Mouse (Mus musculus) left cerebral cortex, adult 2 months (tissue): ENCODE measurements around the gene Brd2. TPM values are rescaled to one million over a fixed set of nuclear protein-coding genes. Genes with fewer than 3 reads are reported as not detected.

Source experiments
- DNase-seq, 2 experiments: peaks; one replicate each; pipeline ENCODE4 v3.0.0; 2021 to 2022; ENCODE audit warnings: low spot score in 2 of 2, mixed read lengths in 1 of 2; ENCODE audit errors: extremely low spot score in 1 of 2
- H3K27ac ChIP-seq: fragments of 200-600 bp; 2 replicates; pipeline ENCODE4 v1.8.1; 2022
- H3K4me3 ChIP-seq: fragments of 200-600 bp; 2 replicates; pipeline ENCODE4 v1.8.1; 2022
- CTCF ChIP-seq: fragments of 200-600 bp; IDR thresholded peaks from 2 replicates; pipeline ENCODE4 v1.8.1; 2022; ENCODE audit warnings: antibody characterized with exemption, mild to moderate bottlenecking, moderate library complexity
- intact Hi-C: fragments of 180-260 bp; cut with DNase I; formaldehyde crosslinking; loops from one replicate; pipeline ENCODE4 v1.15.1; 2025
- total RNA-seq, 2 experiments: library from RNA; stranded (reverse); gene quantifications; 2 replicates each; pipeline ENCODE4 v1.2.3; 2021

Brd2 gene
- total RNA-seq, 2 experiments from 2014 or later: 177 to 179 TPM

GRCm38 (mm10) chr17:34130073-34130947 lies 7.9 kb upstream of the Brd2 start:
- H3K27ac ChIP-seq: no peak overlapping the region
- DNase-seq: no peak
- intact Hi-C loops: no loop called here
- TF ChIP-seq CTCF: no peak
- no peak overlapping the region for H3K4me3 ChIP-seq

GRCm38 (mm10) chr17:34128944-34129791 lies 6.7 kb upstream of the Brd2 start:
- TF ChIP-seq CTCF: peak; percentile 7; the same call in 1 of the 2 replicates
- Histone ChIP-seq H3K4me3 (peak overlapping the region; percentile 11; the same call in 1 of the 2 replicates), H3K27ac (peak overlapping the region; percentile 80)
- no peak for DNase-seq
- intact Hi-C loops: loop anchor here (10.0 kb wide), 1 partner anchor 766 kb away; the partner anchor contains the start of genes C2 and Ehmt2

- peak overlapping the region; percentile 80 for H3K27ac ChIP-seq
- intact Hi-C loops: loop anchor here (10.0 kb wide), 1 partner anchor 766 kb away; the partner anchor contains the start of genes C2 and Ehmt2
- peak; percentile 18 for TF ChIP-seq CTCF
- peak overlapping the region; percentile 11; the same call in 1 of the 2 replicates for H3K4me3 ChIP-seq
- DNase-seq: peak; percentile 59 to 62
Measured at GRCm38 (mm10) chr17:34128264-34128937, 6.0 kb upstream of the Brd2 start.

GRCm38 (mm10) chr17:34127475-34127874 lies 5.0 kb upstream of the Brd2 start:
- Histone ChIP-seq H3K4me3 (no peak overlapping the region), H3K27ac (peak overlapping the region; percentile 80)
- no peak for TF ChIP-seq CTCF
- peak; percentile 58 to 67 for DNase-seq
- intact Hi-C loops: loop anchor here (10.0 kb wide), 1 partner anchor 767 kb away; the partner anchor contains the start of genes C2 and Ehmt2

- peak overlapping the region; percentile 80 for H3K27ac ChIP-seq
- TF ChIP-seq CTCF: no peak
- no peak for DNase-seq
- intact Hi-C loops: loop anchor here (10.0 kb wide), 1 partner anchor 768 kb away; the partner anchor contains the start of genes C2 and Ehmt2
- H3K4me3 ChIP-seq: no peak overlapping the region
Measured at GRCm38 (mm10) chr17:34126826-34127420, 4.5 kb upstream of the Brd2 start.

DNA sequence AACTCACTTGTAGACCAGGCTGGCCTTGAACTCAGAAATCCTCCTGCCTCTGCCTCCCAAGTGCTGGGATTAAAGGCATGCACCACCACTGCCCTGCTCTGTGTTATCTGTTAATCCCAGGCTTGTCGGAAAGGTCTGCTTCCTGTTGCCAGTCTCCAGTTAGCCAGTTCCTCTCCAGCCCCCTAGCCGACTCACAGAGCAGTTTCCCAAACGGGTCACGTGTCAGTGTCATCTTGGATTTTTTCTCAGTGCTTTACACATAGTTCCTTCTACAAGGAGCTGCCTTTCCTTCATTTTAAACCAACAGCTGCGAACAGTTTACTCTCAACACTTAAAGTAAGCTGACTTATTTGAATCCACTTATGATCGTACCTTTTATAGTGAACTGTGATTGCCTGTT lies 2.2 kb upstream of the Brd2 start:
- TF ChIP-seq CTCF: no peak
- no peak for DNase-seq
- Histone ChIP-seq H3K4me3 (no peak overlapping the region), H3K27ac (no peak overlapping the region)
- intact Hi-C loops: loop anchor here (5.0 to 10.0 kb wide), 2 partner anchors 463 to 770 kb away; partner anchors contain the start of genes C2, Ehmt2 and Gpsm3

DNA sequence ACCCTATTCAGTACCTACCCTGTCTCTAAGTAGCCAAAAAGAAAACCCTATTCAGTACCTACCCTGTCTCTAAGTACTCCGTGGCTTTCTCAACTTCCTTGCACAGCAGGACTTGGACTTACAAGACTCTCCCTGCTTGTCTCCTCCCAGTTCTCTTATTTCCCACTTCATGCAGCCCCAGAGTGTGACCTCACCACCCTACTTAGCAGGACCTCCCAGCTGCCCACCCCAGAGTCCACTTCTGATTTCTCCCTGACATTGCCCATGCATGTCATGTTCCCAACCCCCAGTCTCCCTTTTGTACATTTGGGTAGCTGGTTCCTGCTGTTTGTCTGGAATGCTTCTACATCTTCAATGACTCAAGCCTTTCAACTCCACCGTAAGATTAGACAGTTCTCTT lies 1.1 kb upstream of the Brd2 start:
- TF ChIP-seq CTCF: no peak
- DNase-seq: no peak
- Histone ChIP-seq H3K4me3 (peak overlapping the region; percentile 81), H3K27ac (peak overlapping the region; percentile 100)
- intact Hi-C loops: loop anchor here (5.0 to 10.0 kb wide), 2 partner anchors 464 to 771 kb away; partner anchors contain the start of genes C2, Ehmt2 and Gpsm3

- TF ChIP-seq CTCF: no peak
- H3K27ac ChIP-seq: peak overlapping the region; percentile 100
- peak overlapping the region; percentile 81 for H3K4me3 ChIP-seq
- intact Hi-C loops: loop anchor here (5.0 to 10.0 kb wide), 2 partner anchors 464 to 772 kb away; partner anchors contain the start of genes C2, Ehmt2 and Gpsm3
- DNase-seq: no peak
Measured at GRCm38 (mm10) chr17:34123111-34123510, 677 bp upstream of the Brd2 start.

GRCm38 (mm10) chr17:34121879-34122187 lies 601 bp downstream of the Brd2 start:
- intact Hi-C loops: loop anchor here (5.0 to 10.0 kb wide), 2 partner anchors 465 to 773 kb away; partner anchors contain the start of genes C2, Ehmt2 and Gpsm3
- DNase-seq: peak in 1 of 2 experiments; percentile 61
- Histone ChIP-seq H3K27ac (peak overlapping the region; percentile 100), H3K4me3 (peak overlapping the region; percentile 81)
- no peak for TF ChIP-seq CTCF

DNA sequence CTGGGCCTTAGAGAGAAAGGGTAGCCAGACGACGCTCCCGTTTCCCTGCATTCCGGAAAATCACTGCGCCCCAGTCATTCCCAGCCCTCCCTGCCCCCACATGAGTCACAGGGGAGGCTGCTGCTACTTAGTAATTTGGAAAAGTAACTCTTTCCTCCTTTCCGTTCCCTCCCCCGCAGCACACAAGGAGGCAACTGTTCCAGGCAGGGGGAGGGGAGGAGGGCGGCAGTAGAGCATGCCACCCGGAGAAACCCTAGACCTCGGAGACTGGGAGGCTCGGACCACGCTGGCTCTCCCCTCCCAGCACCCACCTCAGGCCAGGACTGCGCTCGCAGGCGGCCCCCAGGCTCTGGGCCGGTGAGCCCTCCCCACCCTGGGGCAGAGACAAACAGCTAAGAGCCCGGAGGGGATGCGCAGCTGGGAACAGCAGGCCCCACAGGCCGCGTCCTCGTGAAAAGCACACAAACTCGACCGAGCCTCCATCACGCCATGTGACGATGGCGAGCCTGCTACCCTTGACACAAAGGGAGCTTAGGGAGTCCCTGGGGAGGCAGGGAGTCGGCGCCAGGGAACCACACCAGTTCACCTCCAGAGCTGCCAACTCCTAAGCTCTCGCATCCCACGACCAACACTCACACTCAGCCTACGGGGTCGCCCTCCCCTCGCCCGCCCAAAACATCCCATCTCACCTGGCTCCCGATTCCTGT lies 1.1 kb downstream of the Brd2 start:
- H3K4me3 ChIP-seq: peak overlapping the region; percentile 81
- intact Hi-C loops: loop anchor here (5.0 to 10.0 kb wide), 2 partner anchors 466 to 773 kb away; partner anchors contain the start of genes C2, Ehmt2 and Gpsm3
- DNase-seq: peak; percentile 88
- TF ChIP-seq CTCF: no peak
- H3K27ac ChIP-seq: peak overlapping the region; percentile 100
